Mouse (Mus musculus) kidney, postnatal 4 days (tissue): ENCODE measurements around the gene Fnbp4.

ENCODE experiments used
- DNase-seq, 2 experiments: peaks; one replicate each; pipeline ENCODE4 v3.0.0; 2021; ENCODE audit warnings: mixed read lengths in 2 of 2

Gene Fnbp4

GRCm38 (mm10) chr2:90745053-90745678, at the start of gene Fnbp4:
TSS of gene Fnbp4 (plus strand) at chr2:90745370.
- DNase-seq = peak; percentile 96 to 98

GRCm38 (mm10) chr2:90700943-90701342, 44.2 kb upstream of the Fnbp4 start:
- peak in 1 of 2 experiments; percentile 2 for DNase-seq

GRCm38 (mm10) chr2:90708548-90708947, 36.6 kb upstream of the Fnbp4 start:
- no peak for DNase-seq

- no peak for DNase-seq
These were observed 29.5 kb upstream of the Fnbp4 start for GRCm38 (mm10) chr2:90715555-90716092.

- no peak for DNase-seq
These were observed 27.8 kb upstream of the Fnbp4 start for GRCm38 (mm10) chr2:90717366-90717765.

GRCm38 (mm10) chr2:90717948-90718347, 27.2 kb upstream of the Fnbp4 start:
- DNase-seq = no peak

- no peak for DNase-seq
These were observed 18.4 kb upstream of the Fnbp4 start for GRCm38 (mm10) chr2:90726818-90727217.

GRCm38 (mm10) chr2:90735326-90735725, 9.8 kb upstream of the Fnbp4 start:
- DNase-seq = no peak

GRCm38 (mm10) chr2:90738801-90739200, 6.4 kb upstream of the Fnbp4 start:
- no peak for DNase-seq

- no peak for DNase-seq
These were observed 5.8 kb upstream of the Fnbp4 start for GRCm38 (mm10) chr2:90739327-90739726.

GRCm38 (mm10) chr2:90739921-90740320, 5.2 kb upstream of the Fnbp4 start:
- DNase-seq = peak in 1 of 2 experiments; percentile 24

- DNase-seq = peak; percentile 14 to 29
These were observed 701 bp upstream of the Fnbp4 start for GRCm38 (mm10) chr2:90744285-90745052.

GRCm38 (mm10) chr2:90745740-90746537, 769 bp downstream of the Fnbp4 start:
- no peak for DNase-seq

GRCm38 (mm10) chr2:90746538-90746865, 1.3 kb downstream of the Fnbp4 start:
- DNase-seq = peak; percentile 34 to 39

- no peak for DNase-seq
These were observed 2.0 kb downstream of the Fnbp4 start for GRCm38 (mm10) chr2:90747131-90747530.

GRCm38 (mm10) chr2:90749676-90750459, 4.7 kb downstream of the Fnbp4 start:
- no peak for DNase-seq

GRCm38 (mm10) chr2:90753565-90753964, 8.4 kb downstream of the Fnbp4 start:
- DNase-seq = no peak

- DNase-seq = no peak
These were observed 9.0 kb downstream of the Fnbp4 start for GRCm38 (mm10) chr2:90754188-90754587.

- no peak for DNase-seq
These were observed 20.0 kb downstream of the Fnbp4 start for GRCm38 (mm10) chr2:90765123-90765522.

- DNase-seq = no peak
These were observed 36.2 kb downstream of the Fnbp4 start for GRCm38 (mm10) chr2:90781323-90781722.

- no peak for DNase-seq
These were observed 36.8 kb downstream of the Fnbp4 start for GRCm38 (mm10) chr2:90781938-90782337.

GRCm38 (mm10) chr2:90782458-90782857, 37.3 kb downstream of the Fnbp4 start, which contains the start of gene Agbl2:
TSS of gene Agbl2 (plus strand) at chr2:90782727.
- DNase-seq = peak; percentile 45 to 64
